Mouse (Mus musculus): ENCODE measurements around the gene Fam57a. TPM values are rescaled to one million over a fixed set of nuclear protein-coding genes. Genes with fewer than 3 reads are reported as not detected.

The Fam57a gene
- polyA plus RNA-seq, 1 experiment = 3.5 TPM

DNA sequence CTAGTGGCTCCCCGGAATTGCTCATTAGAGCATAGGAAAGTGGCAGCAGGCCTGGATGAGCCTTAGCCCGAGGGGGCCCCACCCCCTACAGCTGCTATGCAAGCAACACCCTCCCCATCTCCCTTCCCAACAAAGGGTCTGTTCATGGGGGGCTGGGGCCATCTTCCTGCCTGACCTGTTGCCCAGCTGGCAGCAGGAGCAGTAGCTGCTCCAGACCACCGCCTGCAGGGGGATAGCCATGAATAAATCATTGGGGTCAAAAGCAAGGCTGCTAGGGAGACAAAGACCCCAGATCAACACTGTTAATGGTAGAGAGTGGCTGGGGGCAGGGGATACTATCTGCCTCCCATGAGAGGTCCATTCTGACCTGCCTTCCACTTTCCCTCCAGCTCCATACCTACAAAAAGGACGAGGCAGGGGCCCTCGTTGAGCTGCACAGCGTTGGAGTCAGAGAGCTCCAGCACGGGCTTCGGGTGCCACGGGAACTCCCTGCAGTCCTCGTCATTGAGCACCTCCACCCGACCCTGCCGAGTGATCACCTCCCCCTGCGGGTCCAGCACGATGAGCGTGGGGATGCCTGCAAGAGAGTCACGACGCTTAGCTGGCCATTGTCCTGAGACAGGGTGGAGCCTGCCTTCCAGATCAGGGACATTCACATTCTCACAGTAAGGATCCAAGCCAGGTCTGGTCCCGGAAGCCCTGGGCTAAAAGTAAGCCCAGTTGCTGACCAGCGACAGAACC lies 83.3 kb downstream of the Fam57a start:
- TF ChIP-seq CTCF (IDR thresholded peaks at IDR 0.05; ENCODE audit: extremely low read depth, insufficient read depth, insufficient read length, insufficient replicate concordance) (no peak), POLR2A (IDR thresholded peaks at IDR 0.05; ENCODE audit: low read depth, low read length) (no peak)
- 88% methylated on average over 19 of the region's 19 CpGs for WGBS
- no peak overlapping the region for H3K27ac ChIP-seq (ENCODE audit: insufficient read depth, low read length)

More for the DNA sequence above, 83.3 kb downstream of the Fam57a start:
- peaks cover 4% of the 10 kb centered on the region; the same call in 1 of the 2 replicates for H3K4me1 ChIP-seq (ENCODE audit: control insufficient read depth, insufficient read depth, insufficient read length)
- H3K27me3 ChIP-seq (ENCODE audit: control insufficient read depth, insufficient read depth, low read length) = no peaks in the 10 kb centered on the region
- no peaks in the 10 kb centered on the region for H3K36me3 ChIP-seq (ENCODE audit: control insufficient read depth, insufficient read depth, low read length)
- no peak for DNase-seq (ENCODE audit: low read depth in 1 of 2, low spot score in 2 of 2)
- H3K4me3 ChIP-seq (ENCODE audit: extremely low read depth, insufficient read depth, insufficient read length) = no peak overlapping the region

Other genes starting within 250 kb of the Fam57a start
- 3.8 and 5.5 TPM in 2 replicates for gene Rph3al, start 241.2 kb upstream of the Fam57a start, polyA plus RNA-seq (2012; rRNA removed)
- gene 1700016K19Rik, start 179.8 kb upstream of the Fam57a start, polyA plus RNA-seq (2012; rRNA removed) = 0.08 and 0.22 TPM in 2 replicates
- gene Rflnb, start 151.9 kb upstream of the Fam57a start, polyA plus RNA-seq (2012; rRNA removed) = 11.5 and 15.5 TPM in 2 replicates
- gene Vps53, start within 50 bp of the Fam57a start, polyA plus RNA-seq (2012; rRNA removed) = 12.4 and 14.0 TPM in 2 replicates
- gene Dbil5, start 37.9 kb downstream of the Fam57a start, polyA plus RNA-seq (2012; rRNA removed) = not detected in 2 replicates
- 5.0 and 6.2 TPM in 2 replicates for gene Gemin4, start 38.0 kb downstream of the Fam57a start, polyA plus RNA-seq (2012; rRNA removed)
- 2.7 and 3.6 TPM in 2 replicates for gene Mrm3, start 64.0 kb downstream of the Fam57a start, polyA plus RNA-seq (2012; rRNA removed)
- gene Glod4, start 64.1 kb downstream of the Fam57a start, polyA plus RNA-seq (2012; rRNA removed) = 2.1 and 2.9 TPM in 2 replicates
- 6.9 and 8.8 TPM in 2 replicates for gene Nxn, start 219.5 kb downstream of the Fam57a start, polyA plus RNA-seq (2012; rRNA removed)
- 7.5 and 10.0 TPM in 2 replicates for gene Timm22, start 227.3 kb downstream of the Fam57a start, polyA plus RNA-seq (2012; rRNA removed)